Mouse (Mus musculus): ENCODE results near the gene Snta1.

Gene Snta1

DNA sequence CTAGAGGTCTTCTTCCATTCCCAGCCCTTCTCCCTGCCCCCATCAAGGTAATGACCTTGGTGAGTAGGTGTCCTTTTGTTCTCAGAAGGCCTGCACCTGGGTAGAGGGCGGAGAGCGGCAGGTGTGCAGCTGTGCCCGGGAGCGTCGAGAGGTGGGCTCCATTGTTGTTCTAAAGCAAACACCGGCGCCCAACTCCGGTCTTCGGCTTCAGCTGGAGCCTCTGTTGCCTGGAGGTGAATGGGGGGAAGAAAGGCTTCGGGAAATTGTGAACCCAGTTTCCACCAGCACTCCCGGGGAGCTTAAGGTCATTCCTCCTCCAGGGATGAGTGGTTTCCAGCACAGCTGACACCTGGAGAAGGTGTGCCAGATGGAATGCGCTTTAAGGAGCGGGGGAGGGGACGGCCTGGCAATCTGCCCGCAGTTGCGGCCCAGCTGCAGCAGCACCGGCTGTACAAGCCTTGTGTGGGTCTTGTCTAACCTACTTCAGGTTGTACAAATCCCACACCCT, 20.0 kb upstream of the Snta1 start:
- ChIA-PET POLR2A (interaction anchor here (0.6 to 33.5 kb wide), 81 partner anchors 8 to 1624 kb away, joined by 3 to 1462 read pairs (median 11); partner anchors contain the start of genes Cbfa2t2 (in 4 of the 4), Snta1 (in 3 of the 4), E2f1 (in 2 of the 4) and Eif2s2 (in 2 of the 4)), CTCF (interaction anchor here (0.6 to 1.9 kb wide), 13 partner anchors 8 to 1934 kb away, joined by 3 to 8 read pairs (median 4); no protein-coding TSS in a partner anchor)

DNA sequence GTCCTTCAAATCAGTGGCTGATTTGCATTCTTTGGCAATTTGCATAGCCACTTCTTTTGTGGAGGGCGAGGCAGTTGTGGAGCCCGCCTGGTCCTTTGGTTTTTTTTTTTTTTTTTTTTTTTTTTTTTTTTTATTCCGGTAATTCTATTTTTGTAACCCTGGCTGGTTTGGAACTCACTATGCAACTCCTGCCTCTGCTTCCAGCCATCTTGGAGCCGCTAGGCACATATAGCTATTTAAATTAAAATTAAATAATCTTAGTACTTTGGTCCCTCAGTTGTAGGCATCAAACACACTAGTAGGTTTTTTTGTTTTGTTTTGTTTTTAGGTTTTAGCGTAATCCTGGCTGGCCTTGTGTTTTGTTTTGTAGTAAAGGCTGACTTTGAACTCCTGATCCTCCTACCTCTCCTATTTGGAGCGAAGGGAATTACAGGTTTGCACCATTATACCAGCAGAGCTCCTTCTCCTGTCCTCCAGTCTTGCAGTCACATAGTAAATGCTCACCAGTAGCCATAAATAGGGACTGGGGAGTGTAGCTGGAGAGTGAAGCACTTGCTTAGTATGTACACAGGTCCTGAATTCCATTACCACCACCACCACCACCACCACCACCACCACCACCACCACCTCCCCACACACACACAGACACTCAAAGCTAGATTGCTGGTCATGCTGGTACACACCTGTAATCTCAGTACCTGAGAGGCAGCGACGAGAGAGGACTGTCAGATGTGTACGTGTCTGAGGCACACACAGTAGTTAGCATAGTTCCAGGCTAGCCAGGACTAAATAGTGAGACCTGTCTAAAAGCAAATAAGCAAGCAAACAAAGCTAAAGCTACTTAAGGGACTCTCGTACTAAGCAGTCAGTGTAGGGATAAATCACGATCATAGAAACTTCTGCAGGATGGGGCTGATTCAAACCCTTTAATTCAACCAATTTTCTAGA, 19.3 kb upstream of the Snta1 start:
- ChIA-PET POLR2A (interaction anchor here (0.6 to 33.5 kb wide), 143 partner anchors 8 to 1623 kb away, joined by 3 to 1462 read pairs (median 7); partner anchors contain the start of genes Cbfa2t2 (in 4 of the 4), Eif2s2 (in 3 of the 4), Snta1 (in 3 of the 4) and 4930519P11Rik (in 2 of the 4)), CTCF (interaction anchor here (0.6 to 3.3 kb wide), 25 partner anchors 7 to 1934 kb away, joined by 3 to 20 read pairs (median 5); no protein-coding TSS in a partner anchor)

DNA sequence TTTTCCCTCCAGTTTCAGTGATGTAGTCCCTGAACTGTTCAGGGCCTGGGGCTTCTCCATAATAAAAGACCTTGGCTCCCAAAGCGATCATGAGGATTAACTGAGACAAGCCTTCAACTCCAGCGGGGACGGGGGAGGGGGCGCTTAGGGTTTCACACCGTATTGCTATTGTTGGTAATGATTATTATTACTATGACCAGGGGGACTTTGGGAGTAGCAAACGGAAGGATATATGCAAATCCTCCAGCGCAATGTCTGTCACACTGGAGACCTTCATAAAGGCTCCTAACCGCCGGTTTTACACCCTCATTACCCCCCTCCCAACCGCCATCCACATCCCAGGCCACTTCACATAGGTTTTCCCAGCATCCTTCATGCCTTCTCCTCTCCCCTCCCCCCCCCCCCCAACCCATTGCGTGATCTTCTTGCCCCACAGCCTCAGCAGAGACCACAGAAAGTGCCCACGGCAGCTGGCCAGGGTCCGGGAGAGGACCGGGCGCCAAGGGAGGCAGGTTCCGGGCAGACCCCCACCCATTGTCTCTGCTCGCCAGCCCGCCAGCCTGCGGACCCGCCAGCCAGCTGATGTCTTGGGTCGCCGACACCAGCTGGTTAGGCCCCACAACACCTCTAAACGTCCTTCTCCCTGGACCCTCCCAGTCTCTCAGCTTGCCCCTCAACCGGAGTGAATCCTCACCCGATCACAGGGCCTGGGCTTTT, 18.4 kb upstream of the Snta1 start:
- ChIA-PET CTCF (interaction anchor here (0.5 to 3.4 kb wide), 38 partner anchors 9 to 1000 kb away, joined by 3 to 20 read pairs (median 4); partner anchors contain the start of genes Cbfa2t2 (in 1 of the 4) and Snta1 (in 1 of the 4)), POLR2A (interaction anchor here (0.6 to 33.5 kb wide), 142 partner anchors 7 to 1622 kb away, joined by 3 to 1462 read pairs (median 6); partner anchors contain the start of genes Cbfa2t2 (in 4 of the 4), E2f1 (in 3 of the 4), Eif2s2 (in 3 of the 4) and Pxmp4 (in 3 of the 4))

DNA sequence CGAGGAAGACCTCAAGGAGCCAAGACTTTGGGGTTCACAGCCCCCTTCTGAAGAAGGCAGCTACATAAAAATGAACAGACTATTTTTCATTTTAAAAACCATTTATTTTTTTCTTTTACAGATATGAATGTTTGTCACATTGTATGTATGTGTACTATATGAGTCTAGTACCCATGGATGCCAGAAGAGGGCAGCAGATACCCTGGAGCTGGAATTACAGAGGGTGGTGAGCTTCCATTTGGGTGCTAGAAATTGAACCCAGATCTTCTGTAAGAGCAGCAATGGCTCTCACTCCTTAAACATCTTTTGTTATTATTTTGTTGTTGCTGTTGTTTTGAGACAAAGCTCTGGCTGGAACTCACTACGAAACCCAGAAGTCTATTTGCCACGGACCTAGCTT, 17.6 kb upstream of the Snta1 start:
- CTCF ChIA-PET = interaction anchor here (0.5 to 3.4 kb wide), 31 partner anchors 9 to 1409 kb away, joined by 3 to 16 read pairs (median 4); partner anchors contain the start of genes Cbfa2t2 (in 1 of the 4) and Snta1 (in 1 of the 4)
- POLR2A ChIA-PET = interaction anchor here (0.6 to 33.5 kb wide), 84 partner anchors 6 to 683 kb away, joined by 3 to 1462 read pairs (median 8); partner anchors contain the start of genes Cbfa2t2 (in 4 of the 4), E2f1 (in 3 of the 4), Zfp341 (in 3 of the 4) and 4930519P11Rik (in 2 of the 4)

DNA sequence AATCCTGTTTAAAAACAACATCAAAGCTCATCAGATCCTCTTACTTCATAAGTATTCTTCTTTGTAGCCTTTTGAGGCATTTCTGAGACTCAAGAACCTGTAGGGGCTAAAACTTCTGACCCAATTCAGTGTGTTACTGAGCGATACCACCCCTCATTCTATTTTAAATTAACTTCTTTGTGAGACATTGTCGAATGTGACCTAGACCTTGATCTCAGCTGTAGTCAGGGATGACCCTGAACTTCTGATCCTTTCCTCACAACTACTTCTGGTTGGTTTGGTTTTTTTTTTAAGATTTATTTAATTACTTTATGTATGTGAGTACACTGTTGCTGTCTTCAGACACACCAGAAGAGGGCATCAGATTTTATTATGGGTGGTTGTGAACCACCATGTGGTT, 15.6 kb upstream of the Snta1 start:
- POLR2A ChIA-PET = interaction anchor here (0.5 to 33.5 kb wide), 31 partner anchors 12 to 469 kb away, joined by 3 to 1462 read pairs (median 49); partner anchors contain the start of genes Cbfa2t2 (in 3 of the 4), Snta1 (in 3 of the 4), Cdk5rap1 (in 2 of the 4) and E2f1 (in 2 of the 4)
- CTCF ChIA-PET = interaction anchor here (0.6 to 3.4 kb wide), 11 partner anchors 12 to 177 kb away, joined by 3 to 16 read pairs (median 3); partner anchors contain the start of gene Cbfa2t2 (in 1 of the 4)

DNA sequence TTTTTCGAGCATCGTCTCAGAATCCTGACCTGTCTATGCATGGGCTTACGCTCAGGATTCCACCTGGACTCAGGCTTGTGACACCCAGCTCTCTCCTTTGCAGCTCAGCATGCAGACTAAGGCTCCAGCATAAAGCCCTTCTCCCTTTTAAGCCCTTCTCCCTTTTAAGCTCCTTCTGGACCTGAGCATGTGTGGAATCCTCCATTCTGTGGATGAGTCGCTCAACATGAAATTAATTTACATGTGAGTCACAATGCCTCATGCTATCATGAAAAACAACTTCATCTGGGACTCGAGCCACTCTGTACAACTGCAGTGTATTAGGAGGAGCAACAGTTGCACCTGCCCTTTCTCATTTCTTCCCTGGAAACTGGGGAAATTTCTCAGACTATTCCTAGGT, 14.3 kb upstream of the Snta1 start:
- ChIA-PET POLR2A (interaction anchor here in 3 of 4 experiments (0.5 to 33.5 kb wide), 39 partner anchors 7 to 869 kb away, joined by 3 to 1462 read pairs (median 6); partner anchors contain the start of genes Cbfa2t2 (in 3 of the 3), Snta1 (in 3 of the 3), Raly (in 2 of the 3) and Actl10 (in 1 of the 3)), CTCF (interaction anchor here in 1 of 4 experiments (0.5 to 3.1 kb wide), 5 partner anchors 34 to 216 kb away, joined by 3 to 13 read pairs (median 6); partner anchors contain the start of gene Actl10)

DNA sequence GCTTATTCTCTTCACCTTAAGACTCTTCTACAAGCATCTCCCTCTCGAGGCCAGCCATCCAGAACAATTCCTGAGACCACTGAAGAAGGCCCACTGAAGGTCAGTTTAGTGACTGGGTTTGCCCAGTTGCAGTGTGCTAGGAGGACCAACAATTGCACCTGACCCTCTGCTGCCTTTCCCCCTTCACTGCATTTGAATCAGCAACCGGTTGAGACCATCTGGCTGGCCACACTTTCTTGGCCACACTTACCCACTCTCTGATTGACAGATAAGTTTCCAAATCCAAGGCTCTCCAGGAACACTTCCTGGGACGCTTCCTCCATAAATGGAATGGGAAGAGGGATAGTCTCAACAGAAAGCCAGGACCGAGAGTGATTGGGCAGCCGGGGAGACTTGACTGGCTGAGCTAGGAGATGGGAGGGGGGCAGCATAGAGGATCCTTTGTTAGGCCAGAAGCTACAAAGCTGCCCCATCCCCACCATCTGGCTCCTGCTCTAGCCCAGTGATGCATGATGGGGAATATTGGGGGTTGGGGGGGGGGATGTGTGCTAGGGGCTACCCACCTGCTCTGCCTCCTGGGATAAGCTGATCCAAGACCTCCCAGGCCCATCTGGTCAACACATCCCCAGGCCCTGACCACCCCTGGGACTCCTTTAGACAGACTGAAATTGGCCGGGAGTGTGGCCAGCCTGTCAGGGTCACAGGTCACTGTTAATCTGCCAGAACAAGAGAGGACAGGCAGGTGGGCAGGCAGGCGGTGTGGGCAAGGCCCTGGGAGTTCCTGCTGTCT, 13.2 kb upstream of the Snta1 start:
- CTCF ChIA-PET = interaction anchor here in 1 of 4 experiments (0.6 to 3.1 kb wide), 7 partner anchors 9 to 170 kb away, joined by 3 to 13 read pairs (median 6); partner anchors contain the start of gene Actl10
- POLR2A ChIA-PET = interaction anchor here in 3 of 4 experiments (0.5 to 33.5 kb wide), 48 partner anchors 8 to 1610 kb away, joined by 3 to 1462 read pairs (median 5); partner anchors contain the start of genes Cbfa2t2 (in 3 of the 3), Snta1 (in 3 of the 3), Cdk5rap1 (in 2 of the 3) and Actl10 (in 1 of the 3)

DNA sequence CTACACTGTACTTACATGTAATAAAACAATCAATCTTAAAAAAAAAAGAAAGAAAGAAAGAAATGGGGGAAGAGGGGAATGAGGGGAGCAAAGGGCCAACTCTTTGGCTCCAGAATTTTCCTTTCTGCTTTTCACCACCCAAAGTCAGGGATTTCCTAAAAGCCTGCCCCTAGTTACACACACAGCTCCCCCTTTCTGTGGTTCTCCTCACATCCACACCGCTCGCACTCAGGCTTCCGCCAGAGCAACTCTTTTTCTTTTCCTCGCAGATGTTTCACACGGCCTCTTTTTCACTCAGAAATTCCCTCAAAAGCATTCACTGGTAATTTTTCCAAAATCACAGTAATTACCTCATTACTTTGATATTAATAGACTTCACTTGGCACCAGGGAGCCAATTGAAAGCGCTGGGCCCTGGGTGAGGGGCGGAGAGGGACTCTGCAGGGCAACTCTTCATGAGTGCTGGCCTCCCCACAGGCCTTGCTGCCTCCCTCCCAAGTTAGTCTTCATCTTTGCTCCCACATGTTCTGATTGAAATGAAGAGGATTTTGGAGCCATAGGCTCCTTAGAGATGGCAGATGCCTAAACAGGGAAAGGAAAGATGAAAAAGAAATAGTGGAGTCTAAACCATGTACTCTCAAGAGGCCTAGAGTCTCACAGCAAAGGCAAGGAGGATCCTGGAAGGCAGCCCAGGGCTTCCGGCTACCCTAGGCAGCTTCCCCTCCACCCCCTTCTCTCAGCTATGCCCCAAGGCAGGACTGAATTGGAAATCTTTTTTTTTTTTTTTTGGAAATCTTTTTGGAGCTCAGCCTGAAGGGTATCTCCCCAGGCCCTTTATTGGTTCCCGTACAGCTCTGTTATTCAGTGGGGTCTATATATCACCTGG, 12.0 kb upstream of the Snta1 start:
- ChIA-PET CTCF (interaction anchor here in 3 of 4 experiments (0.5 to 3.1 kb wide), 26 partner anchors 8 to 1263 kb away, joined by 3 to 13 read pairs (median 3); partner anchors contain the start of genes Actl10 (in 1 of the 3) and Cbfa2t2 (in 1 of the 3)), POLR2A (interaction anchor here in 3 of 4 experiments (0.6 to 33.5 kb wide), 52 partner anchors 8 to 993 kb away, joined by 3 to 1462 read pairs (median 6); partner anchors contain the start of genes Cbfa2t2 (in 3 of the 3), Raly (in 2 of the 3), Snta1 (in 2 of the 3) and Actl10 (in 1 of the 3))

DNA sequence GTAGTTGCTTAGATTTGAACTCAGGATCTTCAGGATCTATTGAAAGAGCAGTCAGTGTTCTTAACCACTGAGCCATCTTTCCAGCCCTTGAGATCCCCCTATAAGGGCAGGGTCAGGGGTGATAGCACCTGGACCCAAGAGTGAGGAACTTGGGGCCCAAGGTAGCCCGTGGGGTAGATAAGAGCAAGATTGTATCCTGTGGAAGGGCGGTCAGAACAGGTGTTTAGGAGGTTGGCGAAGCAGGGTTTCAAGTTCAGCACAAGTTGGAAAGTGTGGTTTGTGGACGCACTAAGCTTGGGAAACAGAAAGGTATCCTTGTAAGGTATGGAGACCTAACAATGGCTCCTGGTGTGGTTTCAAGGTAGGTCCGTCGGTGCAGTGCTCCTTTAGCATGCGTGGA, 10.1 kb upstream of the Snta1 start:
- ChIA-PET CTCF (interaction anchor here (0.5 to 2.7 kb wide), 25 partner anchors 8 to 424 kb away, joined by 3 to 15 read pairs (median 3); partner anchors contain the start of genes Zfp341 (in 2 of the 4), Actl10 (in 1 of the 4) and Snta1 (in 1 of the 4)), POLR2A (interaction anchor here in 3 of 4 experiments (0.5 to 33.5 kb wide), 31 partner anchors 8 to 811 kb away, joined by 3 to 1462 read pairs (median 7); partner anchors contain the start of genes Cbfa2t2 (in 3 of the 3), Snta1 (in 3 of the 3), Zfp341 (in 2 of the 3) and 4930519P11Rik (in 1 of the 3))

DNA sequence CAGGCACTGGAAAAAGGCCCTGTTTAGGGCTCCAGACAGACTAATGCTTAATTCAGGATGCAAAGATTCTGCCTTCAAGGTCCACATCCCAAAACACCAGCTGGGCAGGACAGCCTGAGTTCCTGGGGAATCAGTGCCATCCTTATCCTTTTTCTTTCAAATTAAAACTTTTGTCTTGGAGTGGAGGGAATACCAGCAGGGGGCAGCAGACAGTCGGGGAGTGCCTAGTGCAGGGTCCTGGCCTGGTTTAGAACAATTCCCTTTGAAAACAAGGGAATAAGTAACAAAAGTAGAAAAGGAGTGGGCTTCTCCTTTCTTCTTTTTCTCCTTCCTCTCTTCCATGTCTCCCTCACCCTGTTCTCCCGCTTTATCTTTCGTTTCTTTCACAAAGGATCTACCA, 9.2 kb upstream of the Snta1 start:
- POLR2A ChIA-PET = interaction anchor here in 3 of 4 experiments (0.7 to 33.5 kb wide), 24 partner anchors 9 to 239 kb away, joined by 3 to 1462 read pairs (median 5); partner anchors contain the start of genes Snta1 (in 3 of the 3), Cbfa2t2 (in 2 of the 3), 4930519P11Rik (in 1 of the 3) and Zfp341 (in 1 of the 3)
- CTCF ChIA-PET = interaction anchor here (0.5 to 2.7 kb wide), 21 partner anchors 9 to 425 kb away, joined by 3 to 15 read pairs (median 4); partner anchors contain the start of genes Snta1 (in 3 of the 4) and Actl10 (in 1 of the 4)

DNA sequence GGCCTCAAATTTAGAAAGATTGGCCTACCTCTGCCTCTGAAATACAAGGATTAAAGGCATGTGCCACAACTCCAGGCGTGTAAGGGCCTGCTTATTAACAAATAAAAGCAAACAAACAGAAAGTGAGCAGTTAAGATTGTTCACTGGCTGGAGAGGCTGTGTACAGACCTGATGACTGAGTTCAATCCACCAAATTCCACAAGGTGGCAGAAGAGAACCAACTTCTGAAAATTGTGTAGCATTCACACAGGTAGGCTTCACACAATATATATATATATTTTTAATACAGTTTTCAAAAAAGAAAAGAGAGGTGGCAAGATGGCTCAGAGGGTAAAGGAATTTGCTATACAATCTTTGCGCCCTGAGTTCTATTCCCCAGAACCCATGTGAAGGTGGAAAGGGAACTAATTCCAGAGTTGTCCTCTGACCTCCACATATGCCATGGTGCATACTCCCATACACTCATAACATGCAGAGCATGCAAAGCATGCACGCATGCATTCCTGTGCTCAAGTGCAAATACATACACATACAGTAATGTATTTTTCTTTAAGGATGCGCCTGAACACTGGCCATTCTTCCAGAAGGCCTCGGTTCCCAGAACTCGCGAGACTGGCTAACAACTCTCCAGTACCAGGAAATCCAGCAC, 4.2 kb upstream of the Snta1 start:
- CTCF ChIA-PET = interaction anchor here in 2 of 4 experiments (0.7 to 1.5 kb wide), 3 partner anchors 127 to 254 kb away, joined by 3 to 6 read pairs (median 3); no protein-coding TSS in a partner anchor
- POLR2A ChIA-PET = interaction anchor here in 3 of 4 experiments (0.6 to 8.5 kb wide), 8 partner anchors 8 to 207 kb away, joined by 3 to 82 read pairs (median 4); partner anchors contain the start of genes 1700003F12Rik (in 1 of the 3) and Bpifb5 (in 1 of the 3)

DNA sequence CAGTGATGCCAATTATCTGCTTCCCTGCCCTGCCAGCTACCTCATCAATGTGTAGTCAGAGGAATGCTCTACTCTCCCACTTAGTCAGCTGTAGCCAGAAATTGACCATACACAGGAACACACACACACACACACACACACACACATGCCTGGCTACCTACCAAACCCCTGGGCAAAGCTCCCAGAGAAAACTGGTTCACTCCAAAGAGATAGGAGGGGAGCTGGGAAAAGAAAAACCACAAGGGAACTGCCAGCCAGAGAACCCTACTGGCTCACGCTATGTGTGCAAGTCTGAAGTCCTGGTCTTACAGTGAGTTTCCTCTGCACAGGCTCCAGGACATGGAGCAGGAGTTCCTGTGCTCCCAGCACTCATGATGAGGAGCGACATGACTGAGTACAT, 2.5 kb upstream of the Snta1 start:
- ChIA-PET CTCF (interaction anchor here in 2 of 4 experiments (0.6 to 0.7 kb wide), 2 partner anchors 89 to 245 kb away, joined by 3 to 5 read pairs; no protein-coding TSS in a partner anchor), POLR2A (interaction anchor here (0.5 to 8.5 kb wide), 17 partner anchors 8 to 1281 kb away, joined by 3 to 82 read pairs (median 5); partner anchors contain the start of genes 1700003F12Rik (in 1 of the 4) and Raly (in 1 of the 4))

DNA sequence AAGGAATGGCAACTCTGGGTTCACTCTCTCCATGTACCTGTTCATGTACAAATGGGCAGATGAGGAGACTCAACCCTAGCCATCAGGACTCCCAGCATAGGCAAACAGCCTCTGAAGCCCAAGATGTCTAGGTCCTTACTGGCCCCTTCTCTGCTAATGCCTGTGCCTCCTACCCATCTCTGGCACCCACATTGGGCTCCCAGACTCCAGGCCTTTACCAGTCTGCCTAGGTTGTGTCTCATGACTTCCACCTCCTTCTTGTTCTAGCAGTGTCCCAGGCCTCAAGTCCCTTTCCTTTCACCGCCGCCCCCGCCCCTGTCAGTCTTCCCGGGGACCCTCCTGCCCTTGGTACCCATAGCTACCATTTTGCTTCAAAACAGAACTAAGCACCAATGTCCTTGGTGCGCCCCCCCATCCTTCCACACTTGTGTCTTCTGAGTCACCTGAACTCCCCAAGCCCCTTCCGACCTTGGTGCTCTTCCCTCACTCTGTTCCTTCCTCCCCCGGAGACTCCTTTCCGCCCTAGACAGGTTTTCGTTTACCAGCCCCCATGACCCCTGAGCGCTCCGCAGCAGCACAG, 746 bp downstream of the Snta1 start:
- ChIA-PET POLR2A (interaction anchor here in 3 of 4 experiments (0.6 to 8.5 kb wide), 49 partner anchors 8 to 604 kb away, joined by 3 to 82 read pairs (median 4); partner anchors contain the start of genes 4930519P11Rik (in 2 of the 3), Zfp341 (in 2 of the 3), Actl10 (in 1 of the 3) and Cbfa2t2 (in 1 of the 3)), CTCF (interaction anchor here (0.5 to 1.7 kb wide), 17 partner anchors 10 to 1511 kb away, joined by 3 to 7 read pairs (median 3); no protein-coding TSS in a partner anchor)

All from embryonic stem cell, embryonic (primary cell).